Mouse (Mus musculus): ENCODE results near the gene Grik3.

DNA sequence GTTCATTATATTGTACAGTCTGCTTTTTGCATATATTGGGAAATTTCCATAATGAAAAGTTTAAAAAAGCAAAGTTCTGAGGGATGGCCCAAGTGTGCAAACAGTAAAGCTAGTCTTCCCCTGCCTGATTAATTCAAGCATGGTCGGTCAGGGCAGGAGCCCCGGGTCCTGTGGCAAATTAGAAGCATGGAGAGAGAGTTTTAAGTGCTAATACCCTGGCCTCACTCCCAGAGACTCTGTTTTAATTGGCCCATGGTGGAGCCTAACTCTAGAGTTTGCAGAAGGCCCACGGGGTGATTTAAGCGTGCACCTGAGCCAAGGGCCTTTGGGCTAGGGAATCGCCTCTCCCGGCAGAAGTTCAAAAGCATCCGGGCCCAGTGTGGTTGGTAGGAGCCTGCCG lies 215.2 kb downstream of the Grik3 start:
- no peak for TF ChIP-seq CTCF (conservative IDR thresholded peaks at IDR 0.05; ENCODE audit: insufficient read depth, insufficient read length, low read depth, low read length)
- TF ChIP-seq POLR2A (IDR thresholded peaks at IDR 0.05; ENCODE audit: low read depth, low read length): no peak
